Mouse (Mus musculus) right cerebral cortex, postnatal 4 days (tissue): ENCODE measurements around the gene Afap1l2.

Source experiments
- DNase-seq: peaks from one replicate; pipeline ENCODE4 v3.0.0-alpha.2; 2022

The Afap1l2 gene

GRCm38 (mm10) chr19:57007781-57008710 lies at the start of gene Afap1l2:
Gene Afap1l2, minus strand, starts transcription at chr19:57008228.
- DNase-seq: peak; percentile 41

GRCm38 (mm10) chr19:57057568-57057967 lies 49.5 kb upstream of the Afap1l2 start:
- no peak for DNase-seq

DNA sequence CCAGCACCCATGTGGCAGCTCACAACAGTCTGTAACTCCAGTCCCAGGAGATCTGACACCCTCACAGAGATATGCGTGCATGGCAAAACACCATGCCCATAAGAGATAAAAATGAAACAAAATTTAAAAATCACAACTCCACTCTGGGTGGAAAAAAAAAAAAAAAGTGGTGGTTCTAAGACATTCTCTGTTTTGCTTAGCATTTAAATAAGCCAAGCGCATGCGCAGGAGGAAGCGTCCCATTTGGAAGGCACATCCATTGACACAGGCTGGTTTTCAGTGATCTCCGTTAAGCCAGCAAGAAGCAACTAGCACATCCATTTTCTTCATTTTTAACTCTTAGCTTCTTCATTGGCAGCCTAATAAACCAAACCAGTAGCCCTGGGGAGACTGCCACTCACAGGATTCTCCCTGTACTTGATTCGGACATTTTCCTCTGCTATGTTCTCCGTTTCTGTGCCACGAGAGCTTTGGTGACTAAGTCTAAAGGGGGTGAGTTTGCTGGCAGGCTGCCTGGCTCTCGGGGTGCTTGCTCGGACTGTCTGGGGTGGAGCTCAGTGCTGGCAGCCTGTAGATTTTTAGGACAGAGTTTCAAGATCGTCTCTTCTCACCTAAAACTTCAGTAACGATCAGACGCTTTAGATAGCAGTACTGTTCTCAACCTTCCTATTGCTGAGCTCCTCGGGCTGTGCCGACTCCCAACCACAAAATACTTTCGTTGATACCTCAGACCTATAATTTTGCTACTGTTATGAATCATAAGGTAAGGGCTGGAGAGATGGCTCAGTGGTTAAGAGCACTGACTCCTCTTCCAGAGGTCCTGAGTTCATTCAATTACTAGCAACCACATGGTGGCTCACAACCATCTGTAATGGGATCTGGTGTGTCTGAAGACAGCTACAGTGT lies 47.4 kb upstream of the Afap1l2 start:
- peak; percentile 51 for DNase-seq

- no peak for DNase-seq
Measured at GRCm38 (mm10) chr19:57052959-57053358, 44.9 kb upstream of the Afap1l2 start.

DNA sequence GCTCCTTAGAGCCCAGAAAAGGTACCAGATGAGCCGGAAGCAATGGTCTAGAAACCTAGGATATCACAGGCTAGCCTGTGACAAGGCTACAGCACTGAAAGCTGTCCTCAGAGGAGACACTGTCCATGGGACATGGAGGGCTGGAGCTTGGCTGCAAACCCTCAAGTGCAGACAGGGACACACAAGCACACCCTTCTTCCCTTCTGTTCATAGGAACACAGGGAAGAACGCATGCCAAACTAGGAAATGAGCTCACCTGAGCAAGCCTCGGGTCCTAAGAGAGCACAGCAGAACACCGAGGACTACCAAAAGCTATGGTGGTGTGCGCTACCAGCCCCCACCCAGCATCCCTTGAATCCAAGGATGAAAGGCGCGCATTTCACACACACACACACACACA lies 44.0 kb upstream of the Afap1l2 start:
- DNase-seq: no peak

DNA sequence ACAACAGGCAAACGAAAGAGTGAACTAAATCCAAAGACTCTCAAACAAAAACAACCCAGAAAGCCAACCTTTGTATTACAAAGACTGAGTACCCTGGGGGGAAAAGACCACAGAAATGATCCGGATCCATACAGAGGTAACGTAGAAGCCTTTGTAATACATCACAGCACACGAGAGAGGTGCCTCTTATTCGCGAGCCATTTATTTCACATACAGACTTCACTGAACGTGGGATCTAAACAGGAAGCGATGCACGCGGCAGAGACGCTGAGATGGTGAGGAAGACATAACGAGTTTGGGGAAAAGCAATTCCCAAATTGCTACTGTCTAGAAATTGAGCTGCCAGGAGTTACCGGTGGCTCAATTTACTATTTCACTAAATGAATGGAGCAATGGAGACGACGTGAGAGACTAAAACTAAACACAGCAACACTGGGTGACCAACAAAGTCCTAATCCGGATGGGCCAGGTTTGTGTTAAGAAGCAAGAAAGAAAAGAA lies 41.6 kb upstream of the Afap1l2 start:
- no peak for DNase-seq

DNA sequence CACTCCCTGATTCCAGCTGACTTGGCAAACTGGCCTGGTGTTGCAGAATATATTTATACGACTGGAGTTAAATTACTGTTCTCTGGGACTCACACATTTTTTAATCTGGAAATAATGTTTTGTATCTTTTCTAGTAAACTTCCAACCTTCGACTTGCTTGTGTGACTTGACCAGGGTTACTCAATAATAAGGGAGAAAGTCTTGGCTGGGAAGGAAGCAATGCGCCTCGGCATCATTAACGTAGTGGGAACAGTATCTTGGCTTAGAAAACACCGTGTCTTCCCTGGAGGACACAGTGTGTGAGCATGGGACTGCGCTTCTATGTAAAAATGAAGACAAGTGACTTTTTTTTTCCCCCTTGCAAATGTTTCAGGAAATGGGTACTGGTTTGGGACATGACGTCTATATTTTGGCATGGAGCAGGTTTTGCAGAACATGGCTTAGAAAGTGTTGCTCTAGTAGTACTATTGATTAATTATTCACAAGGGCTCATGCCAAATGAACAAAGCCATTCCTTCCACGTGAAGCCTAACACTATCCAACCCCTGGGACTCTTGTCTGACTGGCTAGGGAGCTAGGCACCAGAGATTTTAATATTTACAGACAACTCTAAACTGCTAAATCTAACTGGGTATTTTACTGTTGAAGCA lies 39.8 kb upstream of the Afap1l2 start:
- DNase-seq: no peak

- DNase-seq: peak; percentile 49
Measured at GRCm38 (mm10) chr19:57039258-57039657, 31.2 kb upstream of the Afap1l2 start.

DNA sequence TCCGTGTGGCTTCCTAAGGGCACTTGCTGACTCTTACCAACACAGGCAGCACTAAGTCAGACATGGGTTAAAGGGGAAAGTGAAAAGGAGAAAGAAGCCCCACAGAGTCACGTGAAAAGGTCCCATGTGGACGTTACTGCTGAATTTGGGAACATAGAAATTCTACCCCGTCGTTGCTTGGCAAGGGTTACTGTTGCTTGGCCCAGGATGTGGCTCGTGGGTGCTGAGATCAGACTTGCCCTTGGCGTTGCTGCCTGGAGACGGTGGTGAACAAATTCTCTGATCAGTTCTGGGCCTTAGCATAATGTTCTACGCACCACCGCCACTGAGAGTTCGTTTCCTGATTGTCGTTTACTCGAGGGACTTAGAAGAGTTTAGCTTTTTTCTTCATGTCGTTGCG lies 28.8 kb upstream of the Afap1l2 start:
- no peak for DNase-seq

GRCm38 (mm10) chr19:57031582-57031981 lies 23.6 kb upstream of the Afap1l2 start:
- DNase-seq: peak; percentile 37

- DNase-seq: no peak
Measured at GRCm38 (mm10) chr19:57029461-57029860, 21.4 kb upstream of the Afap1l2 start.

GRCm38 (mm10) chr19:57028327-57029179 lies 20.5 kb upstream of the Afap1l2 start:
- no peak for DNase-seq

DNA sequence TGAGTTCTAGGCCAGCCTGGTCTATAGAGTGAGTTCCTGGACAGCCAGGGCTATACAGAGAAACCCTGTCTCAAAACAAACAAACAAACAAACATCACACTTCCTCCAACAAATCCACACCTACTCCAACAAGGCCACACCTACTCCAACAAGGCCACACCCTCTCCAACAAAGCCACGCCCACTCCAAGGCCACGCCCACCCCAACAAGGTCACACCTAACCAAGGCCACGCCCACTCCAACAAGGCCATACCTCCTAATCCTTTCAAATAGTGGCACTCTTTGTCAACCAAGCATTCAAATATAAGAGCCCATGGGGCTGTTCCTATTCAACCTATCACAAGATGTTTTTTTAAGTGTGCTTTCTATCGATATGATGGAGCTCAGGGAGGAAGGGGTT lies 18.5 kb upstream of the Afap1l2 start:
- no peak for DNase-seq

GRCm38 (mm10) chr19:57017785-57018179 lies 9.8 kb upstream of the Afap1l2 start:
- DNase-seq: no peak

DNA sequence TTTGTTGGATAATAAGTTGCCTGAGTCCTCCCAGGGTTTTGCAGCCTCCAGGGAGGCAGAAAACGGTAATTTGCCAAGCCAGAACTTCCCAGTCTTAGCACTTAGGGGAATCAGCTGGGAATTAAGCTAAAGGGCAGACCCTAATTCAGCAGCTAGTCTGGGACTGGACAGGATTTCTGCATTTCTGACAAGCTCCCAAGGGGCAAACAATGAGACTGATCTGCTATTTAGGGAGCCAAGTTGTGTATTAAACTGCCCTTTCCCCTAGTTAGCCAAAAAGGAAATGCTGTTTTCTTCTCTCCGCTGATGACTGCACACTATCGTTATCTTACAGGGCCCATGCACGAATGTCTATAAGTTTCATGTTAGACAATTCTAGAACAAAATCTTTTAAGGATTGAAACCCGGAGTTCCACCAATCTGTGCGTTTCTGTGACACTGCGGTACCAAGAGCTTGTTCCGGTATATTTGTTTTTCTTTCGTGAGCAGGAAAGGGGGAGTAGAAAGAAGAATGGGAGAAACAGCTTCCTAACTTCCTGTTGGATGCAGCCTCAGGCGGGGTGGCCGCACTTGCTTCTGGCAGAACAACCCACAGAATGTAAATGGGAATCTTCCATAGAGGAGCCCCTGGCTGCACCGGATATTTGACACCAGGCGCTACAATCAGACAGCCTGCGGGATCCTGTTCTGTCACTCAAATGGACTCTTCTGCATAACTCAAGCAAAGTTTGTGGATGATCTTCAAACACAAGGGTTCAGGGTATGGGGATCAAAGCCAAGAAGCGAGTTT lies 9.2 kb upstream of the Afap1l2 start:
- DNase-seq: no peak

GRCm38 (mm10) chr19:57014808-57015207 lies 6.8 kb upstream of the Afap1l2 start:
- no peak for DNase-seq

DNA sequence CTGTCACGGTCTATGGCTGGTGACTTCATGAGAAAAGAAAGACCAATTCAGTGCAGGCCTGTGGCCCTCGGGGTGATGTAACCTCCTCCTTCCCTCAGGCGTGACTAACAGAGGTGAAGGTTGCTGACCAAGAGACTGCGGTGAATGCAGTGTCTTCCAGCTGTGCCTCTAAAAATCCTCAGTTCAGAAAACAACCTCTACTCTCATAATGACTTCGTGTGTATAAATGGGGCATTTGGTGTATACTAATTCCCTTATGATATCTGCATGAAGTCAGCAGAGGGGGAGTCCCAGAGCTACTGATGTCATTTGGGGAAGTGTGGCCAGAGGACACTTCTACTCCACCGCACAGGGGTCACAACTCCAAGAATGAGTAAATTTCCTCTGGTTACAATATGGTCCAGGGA lies 5.2 kb upstream of the Afap1l2 start:
- DNase-seq: no peak

DNA sequence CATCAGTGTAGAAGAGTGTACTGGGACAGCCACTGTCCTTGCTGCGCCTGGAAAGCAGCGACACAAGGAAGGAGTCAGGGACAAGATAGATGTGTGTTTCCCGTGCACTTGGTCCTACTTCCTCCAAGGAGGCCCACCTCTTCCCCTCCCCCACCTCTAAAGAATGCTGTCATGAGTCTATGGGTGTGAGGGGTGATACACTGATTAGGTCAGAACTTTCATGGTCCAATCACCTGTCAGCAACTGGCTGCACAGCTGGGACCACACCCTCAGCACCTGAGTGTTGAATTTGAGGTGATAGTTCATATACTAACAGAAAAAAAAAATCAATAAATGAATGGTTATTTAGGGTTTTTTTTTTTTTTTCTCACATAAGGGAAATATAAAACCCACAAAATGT lies 4.0 kb upstream of the Afap1l2 start:
- no peak for DNase-seq

- no peak for DNase-seq
Measured at GRCm38 (mm10) chr19:57010064-57010463, 2.0 kb upstream of the Afap1l2 start.

DNA sequence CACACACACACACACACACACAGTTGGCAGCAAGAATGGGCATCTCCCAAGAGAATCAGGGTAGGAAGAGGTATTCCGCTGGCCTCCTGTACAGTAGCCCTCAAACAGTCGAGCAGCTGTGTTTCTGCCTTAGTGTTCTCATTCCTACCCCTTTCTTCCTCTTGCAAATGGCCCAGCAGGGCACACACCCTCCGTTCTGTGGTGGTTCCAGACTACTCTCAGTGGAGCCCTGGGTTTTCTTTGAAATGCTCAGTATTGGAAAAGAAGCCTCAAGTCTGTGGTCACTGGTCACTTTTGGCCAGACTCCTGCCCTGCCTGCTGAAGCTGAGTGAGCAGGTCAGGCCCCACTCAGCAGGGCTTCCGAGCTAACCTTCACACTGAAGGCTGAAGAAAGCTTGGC lies 1.6 kb upstream of the Afap1l2 start:
- no peak for DNase-seq

DNA sequence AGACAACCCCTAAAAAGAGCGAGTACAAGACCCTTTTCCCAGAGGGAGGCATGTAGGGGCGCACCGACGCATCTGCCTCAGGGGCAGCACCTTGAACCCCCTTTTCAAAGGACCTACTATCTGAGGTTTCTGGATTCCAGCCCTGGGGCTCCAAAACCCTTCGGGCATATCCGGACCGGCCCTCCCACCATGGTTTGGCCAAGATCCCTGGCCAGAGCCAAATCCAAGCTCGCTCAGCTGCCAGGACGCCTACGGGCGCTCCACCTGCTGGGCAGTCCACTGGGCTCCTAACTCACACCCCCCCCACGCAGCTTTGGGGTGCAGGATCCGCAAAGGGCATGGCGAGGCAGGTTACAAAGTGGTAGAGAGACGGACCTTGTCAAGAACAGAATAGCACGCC lies 737 bp downstream of the Afap1l2 start:
- DNase-seq: peak; percentile 42
